Mouse (Mus musculus) lung, postnatal 36 days (tissue): ENCODE measurements around the gene Dnm3.

ENCODE experiments used
- DNase-seq: peaks from one replicate; pipeline ENCODE4 v3.0.0; 2022; ENCODE audit warnings: mixed read lengths

Dnm3 gene

DNA sequence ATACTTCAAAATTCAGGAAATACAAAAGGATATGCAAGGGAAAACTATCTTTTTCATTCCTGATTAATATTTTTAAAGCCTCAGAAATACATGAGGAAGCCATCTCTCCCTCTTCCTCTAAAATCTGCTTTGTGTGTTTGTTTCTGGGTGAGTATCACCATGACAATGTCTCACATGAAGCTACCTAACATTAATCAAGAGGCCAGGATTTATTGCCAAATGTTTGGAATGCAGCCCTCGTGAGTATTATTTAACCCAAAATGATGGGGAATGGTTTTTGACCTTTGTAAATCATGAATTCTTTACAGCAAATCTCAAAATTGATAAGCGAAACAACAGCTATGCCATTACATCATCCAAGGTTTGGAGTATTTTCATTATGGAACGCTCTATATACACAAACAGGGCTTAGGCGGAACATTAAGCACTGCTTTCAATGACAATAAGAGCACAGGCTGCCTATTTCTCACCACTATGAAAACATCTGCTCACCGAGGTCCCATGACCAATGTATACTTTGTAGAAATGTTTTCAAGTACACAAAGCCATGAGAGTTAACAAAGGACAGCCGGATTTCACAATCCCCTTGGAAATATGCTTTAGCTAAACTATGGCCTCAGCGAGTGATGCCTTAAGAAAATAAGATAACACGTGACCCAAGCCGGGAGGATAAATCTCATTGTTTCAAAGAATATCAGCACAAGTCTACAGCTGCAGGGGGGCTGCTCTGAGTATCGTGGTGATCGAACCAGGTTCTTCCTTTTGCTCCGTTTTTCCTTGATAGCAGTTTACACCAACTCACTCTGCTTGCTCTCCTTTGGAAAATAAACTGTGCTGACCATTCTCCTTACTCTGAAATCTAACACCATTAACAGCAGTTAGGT, 275.1 kb downstream of the Dnm3 start:
- DNase-seq: no peak

DNA sequence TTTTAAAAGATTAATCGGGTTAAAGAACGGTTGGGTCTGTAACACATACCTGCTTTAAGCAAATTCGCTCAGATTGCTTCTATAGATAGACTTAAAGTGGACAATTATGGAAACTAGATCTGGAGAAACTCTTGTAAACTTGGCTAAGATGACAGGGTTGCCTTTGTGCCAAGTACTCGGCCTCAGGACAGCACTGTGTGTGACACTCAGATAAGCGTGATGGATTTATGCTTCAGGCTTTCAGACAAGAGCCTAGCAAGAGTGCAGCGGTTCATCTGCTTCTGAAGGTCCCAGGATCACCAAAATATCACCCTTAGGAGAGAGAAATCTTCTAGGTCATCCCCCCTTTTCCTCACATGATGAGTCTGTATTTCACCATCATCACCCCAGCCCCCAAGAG, 277.4 kb downstream of the Dnm3 start:
- no peak for DNase-seq

DNA sequence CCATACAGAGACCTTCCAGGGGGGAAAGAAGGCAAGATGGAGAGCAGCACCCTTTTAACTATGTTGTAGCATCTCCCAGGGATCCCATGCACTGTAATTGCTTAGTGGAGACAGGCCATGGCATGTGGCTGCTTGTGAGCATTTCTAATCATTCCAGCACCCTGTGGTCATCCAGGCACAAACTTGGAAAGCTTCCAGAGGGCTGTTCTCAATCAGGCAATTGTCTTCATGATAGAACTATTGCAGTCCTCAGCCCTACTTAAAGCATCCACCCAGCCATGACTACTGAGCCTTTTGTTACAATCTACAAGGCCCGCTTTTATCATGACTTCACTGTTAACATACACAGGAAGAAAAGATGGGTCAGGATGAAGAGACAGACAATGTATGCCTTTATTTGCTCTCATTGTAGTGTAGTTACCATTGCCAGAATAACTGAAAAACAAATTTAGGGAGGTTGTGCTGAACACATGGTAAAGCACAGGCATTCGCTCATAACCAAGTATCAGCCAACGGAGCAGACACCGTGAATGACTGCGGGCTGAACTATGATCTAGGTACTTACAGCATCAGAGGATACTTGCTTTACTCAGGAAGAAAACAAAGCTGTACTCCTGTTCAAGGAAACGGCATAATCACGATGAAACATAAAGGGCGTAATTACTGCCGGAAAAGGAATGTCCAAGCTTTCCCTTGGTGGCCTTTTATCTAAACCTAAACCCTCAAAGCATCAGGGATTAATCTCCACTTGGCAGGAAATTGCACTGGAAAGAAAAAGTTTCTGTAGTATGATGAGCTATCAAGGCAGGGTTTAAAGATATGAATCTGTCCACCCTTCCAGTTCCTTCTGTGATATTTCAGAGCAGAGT, 280.8 kb downstream of the Dnm3 start:
- DNase-seq: no peak

DNA sequence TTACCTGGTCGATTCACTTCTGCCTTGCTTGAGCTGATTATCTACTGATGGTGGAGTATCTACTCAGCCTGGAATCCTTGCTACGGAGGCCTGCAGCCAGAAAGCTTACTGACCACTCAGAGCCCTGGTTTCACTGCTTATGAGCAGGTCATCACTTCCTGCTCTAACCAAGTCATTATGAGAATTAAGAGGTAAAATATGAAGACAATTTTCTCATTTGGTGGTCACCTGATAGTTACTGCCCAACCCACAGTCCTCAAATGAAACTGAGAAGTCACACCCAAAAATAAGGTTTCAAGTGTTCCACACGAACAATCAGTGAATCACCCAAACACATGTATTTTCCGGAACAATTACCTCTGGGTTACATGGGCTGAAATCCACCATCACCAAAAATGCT, 289.1 kb downstream of the Dnm3 start:
- DNase-seq: no peak

DNA sequence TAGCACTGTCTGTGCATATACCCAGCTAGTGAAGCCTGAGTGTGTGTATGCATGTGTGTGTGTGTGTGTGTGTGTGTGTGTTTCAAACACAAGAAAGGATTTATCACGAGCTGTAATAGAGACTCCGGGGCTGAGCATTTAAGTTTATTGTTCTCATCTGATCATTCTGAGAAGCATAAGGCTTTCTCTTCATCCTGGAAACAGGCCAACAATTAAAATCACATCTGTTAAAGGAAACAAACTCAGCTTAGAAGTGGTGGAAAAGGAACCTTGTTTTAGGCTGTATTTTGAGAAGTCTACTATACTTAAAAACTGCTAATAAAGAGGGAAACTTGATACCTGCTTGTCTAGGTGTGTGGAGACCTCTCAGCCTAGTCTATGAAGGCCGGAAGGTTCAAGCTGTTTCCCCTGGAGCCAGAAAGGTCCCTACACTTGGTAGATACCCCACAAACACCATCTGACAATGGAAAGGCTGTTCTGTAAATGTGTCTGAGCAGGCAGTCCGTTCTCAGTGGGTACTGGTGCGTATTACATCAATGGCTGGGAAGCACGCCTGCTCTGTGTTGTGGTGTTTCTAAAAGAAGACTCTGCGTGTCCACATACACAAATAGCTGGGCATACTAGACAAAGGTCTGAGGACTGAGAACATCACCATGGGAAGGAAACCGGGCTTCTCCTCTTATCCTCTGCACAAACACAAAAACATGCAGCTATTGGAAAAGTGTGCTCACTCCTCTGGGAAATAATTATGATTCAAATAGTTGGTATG, 290.3 kb downstream of the Dnm3 start:
- DNase-seq: peak; percentile 15

DNA sequence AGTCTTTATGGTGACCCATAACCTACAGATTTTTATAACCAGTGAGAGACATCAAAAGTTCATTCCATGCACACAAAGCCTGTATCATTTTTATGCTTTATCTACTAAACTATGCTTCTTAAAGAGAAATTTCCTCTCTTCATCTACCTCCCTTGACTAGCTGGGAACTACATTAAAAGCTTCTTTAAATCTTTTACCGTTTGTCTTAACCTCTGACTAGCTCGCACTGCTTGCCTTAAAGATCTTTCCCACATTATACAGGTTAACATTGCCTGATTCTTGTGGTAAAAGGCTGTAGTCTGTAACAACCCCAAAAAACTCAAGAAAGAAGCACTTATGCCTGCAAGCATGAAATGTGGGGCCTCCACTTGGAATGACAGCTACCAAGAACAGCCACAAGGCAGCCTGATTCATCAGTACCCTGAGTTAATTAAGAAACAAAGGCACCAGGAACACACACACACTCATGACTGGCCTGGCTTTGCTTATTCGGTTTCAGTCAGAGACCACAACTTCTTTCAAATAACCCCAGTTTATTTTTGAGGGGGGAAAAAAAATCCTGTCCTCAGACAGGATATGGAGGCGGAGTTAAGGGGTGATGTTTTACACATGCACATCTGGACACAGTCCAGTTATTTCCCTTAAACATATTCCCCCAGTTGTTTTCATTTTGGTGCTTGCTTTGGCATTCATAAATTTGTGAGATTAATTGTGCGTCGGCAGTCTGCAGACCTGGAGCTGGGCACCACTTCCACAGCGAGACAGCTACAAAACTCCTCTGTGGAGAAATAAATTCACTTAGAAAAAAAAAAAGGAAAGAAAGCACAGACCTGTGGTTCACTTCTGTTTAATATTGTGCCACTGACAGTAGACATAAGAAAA, 291.1 kb downstream of the Dnm3 start:
- peak; percentile 23 for DNase-seq

DNA sequence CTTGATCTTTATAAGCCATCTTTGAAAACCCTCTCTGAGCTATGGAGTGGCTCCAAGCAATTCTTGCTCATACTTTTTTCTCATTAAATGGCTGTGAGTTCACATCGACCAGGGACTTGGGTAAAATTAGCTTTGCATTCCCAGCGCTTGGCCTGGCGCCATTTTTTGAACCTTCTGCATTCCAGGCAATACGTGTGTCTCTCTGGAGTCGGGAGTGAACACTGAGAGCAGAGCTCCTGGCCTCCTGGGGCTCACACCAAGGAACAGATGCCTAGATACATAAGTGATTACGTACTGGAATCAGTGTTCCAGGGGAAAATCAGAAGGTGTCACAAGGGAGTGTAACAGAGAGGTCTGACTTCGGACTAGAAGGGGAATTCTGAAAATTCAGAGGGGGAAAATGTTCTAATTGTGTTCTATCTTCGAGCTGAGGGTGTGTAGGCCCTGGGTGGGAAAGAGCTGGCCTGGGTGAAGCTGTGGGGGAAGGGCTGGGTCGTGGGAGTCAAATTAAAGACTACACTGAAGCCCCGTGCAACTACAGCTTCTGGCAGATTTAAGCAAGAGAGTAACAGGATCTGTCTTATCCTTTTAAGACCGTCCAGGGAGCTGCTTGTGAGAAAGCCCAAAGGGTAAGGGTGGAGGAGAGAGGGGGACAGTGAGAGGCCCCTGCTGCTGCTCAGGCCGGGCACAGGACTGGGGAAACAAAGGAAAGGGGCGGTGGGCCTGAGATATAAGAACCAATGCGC, 293.7 kb downstream of the Dnm3 start:
- DNase-seq: no peak

DNA sequence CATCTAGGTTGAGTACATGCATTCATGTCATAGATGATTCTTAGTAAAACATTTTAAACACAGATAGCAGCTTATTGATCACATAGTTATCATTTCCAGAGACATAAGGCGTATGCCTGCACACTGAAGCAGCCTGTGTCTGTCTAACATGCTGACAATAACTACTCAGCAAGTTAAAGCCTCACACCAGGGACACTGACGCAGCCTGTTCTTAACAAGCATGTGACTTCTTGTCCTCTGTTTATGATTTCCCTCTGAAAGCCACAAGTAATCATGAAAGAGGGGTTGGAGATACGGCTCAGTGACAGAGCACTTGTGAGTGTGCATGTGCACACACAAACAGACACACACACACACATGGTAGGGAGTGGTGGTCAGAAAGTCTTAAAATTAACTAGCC, 294.4 kb downstream of the Dnm3 start:
- no peak for DNase-seq

DNA sequence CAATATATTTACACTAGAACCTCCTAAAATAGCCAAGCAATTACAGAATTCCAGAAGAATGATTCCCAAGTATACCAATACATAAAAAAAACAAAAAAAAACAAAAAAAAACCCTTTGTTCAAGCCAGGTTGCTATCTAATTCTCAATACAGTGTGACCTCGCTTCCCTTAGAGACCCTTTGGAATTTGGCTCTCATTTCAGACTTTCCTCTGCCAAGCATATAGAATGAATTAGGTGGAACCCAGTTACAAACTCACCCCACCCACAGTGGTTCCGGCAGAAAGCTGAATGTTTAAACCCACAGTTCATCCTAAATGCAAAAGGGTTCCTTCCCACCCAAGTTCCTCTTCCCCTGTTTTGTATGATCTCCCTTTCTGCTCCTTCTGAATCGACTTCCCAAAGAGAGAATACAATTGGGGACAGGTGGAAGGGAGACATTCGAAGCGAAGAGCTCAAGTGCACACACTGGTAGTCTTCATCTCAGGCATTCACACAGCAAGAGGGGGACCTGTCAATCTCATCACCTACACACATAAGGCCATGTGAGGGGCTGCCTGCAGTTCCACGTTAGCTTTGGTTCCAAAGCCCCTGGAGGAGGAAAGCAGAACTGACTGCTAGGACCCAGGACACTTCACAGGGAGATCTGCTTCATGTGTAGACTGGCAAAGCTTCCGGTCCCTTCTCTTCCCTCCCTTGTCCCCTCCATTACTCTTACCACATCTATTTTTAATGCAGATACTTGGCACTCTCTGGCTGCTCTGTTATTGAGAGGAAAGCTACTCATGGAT, 296.5 kb downstream of the Dnm3 start:
- no peak for DNase-seq

DNA sequence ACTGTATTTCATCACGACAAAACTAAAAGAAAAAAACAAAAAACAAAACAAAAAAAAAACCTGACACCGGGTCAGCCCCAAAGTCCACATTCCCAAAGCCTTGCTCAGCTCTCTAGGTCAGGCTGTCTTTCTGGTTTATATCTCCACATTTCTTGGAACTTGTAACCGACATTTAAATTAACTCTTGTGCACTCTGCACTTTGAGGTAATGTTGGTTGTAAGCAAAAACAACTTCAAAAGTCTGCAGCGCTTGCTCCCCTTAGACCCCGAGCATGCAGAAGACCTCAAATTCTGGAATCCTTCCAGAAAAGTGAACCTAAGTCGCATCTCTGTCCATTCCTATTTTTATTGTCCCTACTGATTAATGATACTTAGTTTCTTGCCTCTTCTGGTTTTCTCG, 297.4 kb downstream of the Dnm3 start:
- no peak for DNase-seq

DNA sequence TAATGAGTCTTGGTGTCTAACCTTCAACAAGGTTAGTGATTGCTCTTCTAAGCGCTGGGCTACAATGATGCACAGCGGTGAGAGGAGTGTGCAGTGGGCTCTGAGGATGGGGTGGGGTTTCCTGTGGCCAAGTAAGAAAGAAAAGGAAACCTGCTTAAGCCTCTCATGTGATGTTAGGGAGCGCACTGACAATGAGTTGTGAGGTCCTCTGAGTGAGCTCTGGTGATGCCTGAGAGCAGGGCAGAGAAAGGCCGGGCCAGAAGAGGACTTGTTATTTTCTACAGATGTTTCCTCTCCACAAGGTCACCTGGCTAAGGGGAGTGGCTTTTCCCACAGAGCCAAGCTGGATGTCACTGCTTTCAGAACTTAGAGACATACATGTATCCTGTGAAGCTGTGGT, 298.4 kb downstream of the Dnm3 start:
- no peak for DNase-seq

DNA sequence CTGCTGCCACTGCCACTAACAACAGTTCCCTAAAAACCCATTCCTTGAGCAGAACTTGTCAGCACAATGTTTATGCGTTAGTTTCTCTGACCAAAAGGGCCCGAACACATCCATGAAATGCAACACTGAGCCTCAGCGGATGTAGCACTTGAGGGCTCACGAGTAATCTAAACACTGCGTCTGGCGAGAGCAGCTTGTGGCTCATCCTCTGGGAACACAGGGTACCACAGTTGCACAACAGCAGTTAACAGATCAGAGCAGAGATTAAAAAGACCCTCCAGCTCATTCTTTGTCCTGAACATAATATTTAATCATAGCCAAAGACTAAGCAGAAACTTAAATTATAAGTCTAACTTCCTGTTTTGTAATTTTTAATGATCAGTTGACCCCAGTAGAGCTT, 305.0 kb downstream of the Dnm3 start:
- peak; percentile 42 for DNase-seq

DNA sequence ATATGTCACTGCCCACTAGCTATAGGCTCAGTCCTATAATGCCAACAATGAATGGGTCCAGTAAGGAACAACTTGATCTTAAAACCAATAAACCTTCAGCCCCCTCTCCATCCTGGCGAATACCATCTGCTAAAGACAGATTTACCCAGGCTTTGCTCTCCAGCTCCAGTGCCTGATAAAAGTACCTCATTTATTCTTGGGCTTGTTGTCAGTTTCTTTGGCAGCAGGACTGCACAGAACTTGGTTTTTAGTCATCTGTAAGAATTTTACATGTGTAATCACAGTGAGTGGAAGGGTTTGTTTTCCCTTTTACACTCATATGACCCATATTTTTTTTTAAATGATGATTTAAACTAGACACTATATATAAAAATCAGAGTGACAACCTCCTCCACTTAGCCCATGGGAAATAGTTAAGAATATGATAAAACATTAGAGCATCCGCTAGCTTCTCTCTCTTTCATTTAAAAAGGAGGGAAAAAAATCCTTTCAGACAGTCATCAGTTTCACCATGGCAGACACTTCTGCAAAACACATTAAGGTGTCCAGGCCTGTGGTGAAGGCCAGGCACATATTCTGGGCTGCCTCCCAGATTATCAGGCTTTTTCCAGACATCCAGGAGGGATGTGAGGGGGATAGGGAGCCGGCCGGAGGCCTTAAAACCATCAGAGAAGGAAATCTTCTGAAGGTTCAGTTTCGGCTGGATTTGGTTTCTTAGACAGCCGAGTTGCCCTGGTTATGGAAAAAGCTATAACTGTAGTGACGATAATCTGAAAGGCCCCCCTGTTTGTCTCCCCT, 313.9 kb downstream of the Dnm3 start:
- DNase-seq: no peak

DNA sequence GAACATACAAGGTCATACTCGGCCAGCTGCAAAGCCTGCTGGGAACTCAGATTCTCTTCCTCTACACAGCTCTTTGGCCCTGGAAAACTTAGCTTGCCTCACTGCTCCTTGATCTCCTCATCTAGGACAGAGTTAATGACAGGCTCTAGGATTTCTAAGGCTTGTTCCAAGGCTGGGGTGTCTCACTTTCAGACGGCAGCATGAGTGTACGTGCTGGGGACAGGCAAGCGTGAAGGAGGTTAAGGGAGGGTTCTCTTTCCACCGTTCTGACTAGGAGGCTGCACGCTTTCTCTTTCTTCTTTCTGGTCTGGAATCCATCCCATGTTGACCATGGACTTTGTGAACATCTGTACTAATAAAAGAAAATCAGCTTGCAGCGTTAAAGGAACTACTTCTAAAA, 315.2 kb downstream of the Dnm3 start:
- DNase-seq: no peak

DNA sequence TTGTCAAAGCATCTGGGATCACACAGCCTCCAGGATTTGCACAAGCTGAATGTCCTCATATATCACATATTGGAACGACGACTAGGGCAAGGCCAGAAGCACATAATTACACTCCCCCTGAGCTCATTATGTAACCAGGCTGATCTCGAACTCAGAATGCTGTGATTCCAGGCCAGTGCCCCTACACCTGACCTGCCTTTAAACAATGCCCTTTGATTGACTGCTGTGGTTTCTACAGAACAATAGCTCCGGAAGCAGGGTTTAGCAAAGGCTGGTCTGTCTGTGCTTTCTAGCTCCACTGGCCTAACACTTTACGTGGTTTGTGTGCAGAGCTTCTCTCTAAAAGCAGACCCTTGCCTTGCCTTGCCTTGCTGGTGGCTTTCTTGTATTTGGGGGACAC, 315.6 kb downstream of the Dnm3 start:
- no peak for DNase-seq

DNA sequence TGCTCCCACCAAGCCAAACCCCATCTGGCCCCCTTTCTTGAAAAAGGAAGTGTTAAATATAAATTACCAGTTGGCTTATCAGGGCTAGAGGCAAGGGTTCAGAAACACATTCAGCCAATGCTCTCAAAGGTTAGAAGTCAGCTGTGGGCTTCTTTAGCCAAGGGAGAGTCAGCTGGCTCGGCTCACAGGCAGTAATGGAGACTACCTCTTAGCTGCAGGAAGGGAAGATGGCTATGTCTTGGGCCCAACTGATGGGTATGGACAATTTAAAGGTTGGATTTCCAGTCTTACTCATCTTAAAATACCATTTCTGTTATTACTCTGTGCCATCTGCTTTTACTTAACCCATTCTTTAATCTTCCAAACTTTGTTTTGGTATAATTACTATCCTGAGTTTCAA, 317.1 kb downstream of the Dnm3 start:
- no peak for DNase-seq

DNA sequence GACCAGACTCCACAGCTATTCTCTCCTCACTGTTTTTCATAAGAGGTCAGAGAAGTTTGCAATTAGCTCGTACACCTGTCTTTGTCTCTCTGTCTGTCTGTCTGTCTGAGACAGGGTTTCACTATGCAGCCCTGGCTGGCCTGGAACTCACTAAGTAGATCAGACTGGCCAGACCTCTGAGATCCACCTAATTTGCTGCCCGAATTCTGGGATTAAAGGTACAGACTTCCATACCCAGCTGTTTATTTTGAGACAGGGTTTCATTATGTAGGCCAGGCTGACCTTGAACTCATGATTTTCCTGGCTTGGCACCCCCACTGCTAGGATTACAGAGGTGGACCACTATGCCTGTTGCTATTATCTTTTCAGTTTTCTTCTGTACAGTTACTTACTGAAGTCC, 319.3 kb downstream of the Dnm3 start:
- no peak for DNase-seq

DNA sequence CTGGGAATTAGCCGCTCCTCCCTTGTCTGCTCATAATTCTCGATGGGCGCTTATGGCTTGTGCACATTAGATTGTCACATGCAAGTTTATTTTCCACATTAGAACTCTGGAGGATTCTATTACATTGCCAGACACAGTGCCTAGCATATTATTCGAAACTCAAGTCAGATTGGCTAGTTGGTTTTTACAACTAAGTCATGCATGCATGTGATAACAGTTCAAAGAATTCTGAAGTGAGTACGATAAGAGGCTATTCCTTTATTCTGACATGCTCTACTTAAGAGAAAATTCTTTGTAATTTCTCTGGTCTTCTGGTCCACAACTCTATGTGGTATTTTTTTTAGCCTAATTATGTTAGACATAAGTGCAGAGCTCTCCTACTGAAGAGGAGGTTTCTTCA, 320.2 kb downstream of the Dnm3 start:
- DNase-seq: no peak

DNA sequence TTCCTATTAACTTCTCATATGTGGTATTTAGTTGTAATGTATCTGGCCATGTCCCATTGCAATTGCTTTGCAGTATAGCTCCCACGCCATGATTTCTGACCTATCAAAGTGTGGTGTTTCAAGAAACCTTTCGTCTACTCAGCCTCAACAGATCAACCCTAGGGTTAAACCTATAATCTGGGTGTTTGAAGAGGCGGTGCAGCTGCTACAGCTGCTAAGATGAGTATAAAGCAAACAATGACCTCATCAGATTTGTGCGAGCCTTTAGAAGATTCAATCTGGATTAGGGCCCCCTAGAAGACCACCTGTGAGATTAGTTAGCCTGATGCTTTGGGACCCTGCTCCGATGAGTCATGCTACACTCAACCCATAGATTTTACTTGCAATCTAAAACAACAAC, 321.0 kb downstream of the Dnm3 start:
- no peak for DNase-seq

DNA sequence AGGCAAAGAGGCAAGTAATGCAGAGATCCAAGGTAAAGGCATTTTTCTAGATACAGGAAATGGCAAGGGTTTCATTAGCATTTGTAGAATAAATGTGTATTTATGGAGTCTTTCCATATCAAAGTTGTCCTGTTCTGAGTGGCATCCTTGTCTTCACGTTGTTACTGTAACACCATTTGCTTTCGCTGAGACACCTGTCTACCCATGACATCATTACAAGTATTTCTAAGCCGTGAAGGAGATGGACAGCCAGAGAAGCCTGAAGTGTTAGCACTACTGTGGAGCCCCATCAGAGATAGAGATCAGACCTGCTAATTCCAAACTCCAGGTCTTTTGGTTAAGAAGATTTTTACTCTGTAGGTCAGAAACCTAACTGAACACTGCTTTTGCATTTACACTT, 322.3 kb downstream of the Dnm3 start:
- no peak for DNase-seq
